Mouse (Mus musculus) hindbrain, embryonic 13.5 days (tissue): ENCODE measurements around the gene Col11a2. TPM values are rescaled to one million over a fixed set of nuclear protein-coding genes. Genes with fewer than 3 reads are reported as not detected.

ENCODE experiments used
- ATAC-seq: fragments of 200-750 bp; cut with Nextera tagmentation; 2 replicates; pipeline ENCODE4 v1.8.0; 2017; ENCODE audit warnings: moderate TSS enrichment; ENCODE audit not compliant: low FRiP score
- H3K27ac ChIP-seq: fragments of 300-500 bp; sonication (generic); 2 replicates; pipeline ENCODE4 v1.5.1; 2015; ENCODE audit warnings: inconsistent platforms, mild to moderate bottlenecking, moderate library complexity
- H3K27me3 ChIP-seq: fragments of 300-500 bp; sonication (generic); 2 replicates; pipeline ENCODE4 v1.6.1; 2015; ENCODE audit warnings: mild to moderate bottlenecking, inconsistent platforms
- H3K36me3 ChIP-seq: fragments of 300-500 bp; sonication (generic); 2 replicates; pipeline ENCODE4 v1.6.1; 2015; ENCODE audit warnings: mild to moderate bottlenecking, inconsistent platforms
- H3K4me1 ChIP-seq: fragments of 300-500 bp; sonication (generic); replicated peaks from 2 replicates; pipeline ENCODE4 v1.6.1; 2015; ENCODE audit warnings: inconsistent platforms
- H3K4me2 ChIP-seq: fragments of 300-500 bp; sonication (generic); 2 replicates; pipeline ENCODE4 v1.6.1; 2015; ENCODE audit warnings: inconsistent platforms, mild to moderate bottlenecking, moderate library complexity
- H3K4me3 ChIP-seq: fragments of 300-500 bp; sonication (generic); 2 replicates; pipeline ENCODE4 v1.5.1; 2015; ENCODE audit warnings: mild to moderate bottlenecking, inconsistent platforms
- H3K9ac ChIP-seq: fragments of 300-500 bp; sonication (generic); 2 replicates; pipeline ENCODE4 v1.6.1; 2015; ENCODE audit warnings: mild to moderate bottlenecking, inconsistent platforms
- H3K9me3 ChIP-seq: fragments of 300-500 bp; sonication (generic); 2 replicates; pipeline ENCODE4 v1.6.1; 2016; ENCODE audit warnings: inconsistent platforms
- WGBS: fragments of 180-500 bp; shearing (Covaris S2); methylation state at CpG from one replicate; pipeline ENCODE4 v1.1.7; 2015; 5-methylcytosine and 5-hydroxymethylcytosine counted together
- polyA plus RNA-seq: library from polyadenylated mRNA; unstranded; fragments of >200 nt; fragmentation: Nextera tagmentation; extraction: Ambion mirVana; gene quantifications from 2 replicates; pipeline ENCODE4 v1.2.1, GENCODE M21; 2015

The Col11a2 gene
- polyA plus RNA-seq, 1 experiment from 2014 or later, result 3.2 TPM

GRCm38 (mm10) chr17:34079002-34079401 is 39.8 kb downstream of the Col11a2 start:
- Histone ChIP-seq H3K36me3 (no peaks in the 10 kb centered on the region), H3K4me2 (no peak overlapping the region), H3K27ac (no peak overlapping the region), H3K9ac (no peak overlapping the region), H3K27me3 (peaks cover 18% of the 10 kb centered on the region), H3K9me3 (no peaks in the 10 kb centered on the region), H3K4me3 (no peak overlapping the region), H3K4me1 (peaks cover 6% of the 10 kb centered on the region)
- WGBS, result 91% methylated on average over 11 of the region's 11 CpGs
- no peak for ATAC-seq

DNA sequence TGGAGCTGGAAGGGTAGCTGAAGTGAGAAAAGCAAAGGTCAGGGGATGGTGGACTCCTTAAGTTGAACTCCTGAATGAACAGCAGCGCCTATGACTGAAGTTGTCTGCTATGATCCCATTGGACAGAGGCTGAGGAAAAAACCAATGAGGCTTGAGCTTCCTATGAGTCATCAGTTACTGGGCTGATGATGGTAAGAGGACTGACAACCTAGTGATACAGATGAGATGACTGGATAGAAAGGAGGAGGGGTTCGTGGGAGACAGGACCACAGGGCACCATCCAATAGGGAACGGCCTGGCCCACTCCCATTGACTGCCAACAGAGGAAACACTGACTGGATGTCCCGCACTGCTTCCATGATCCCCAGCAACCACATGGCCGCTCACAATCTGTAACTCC is 40.4 kb downstream of the Col11a2 start:
- H3K36me3 ChIP-seq, result no peaks in the 10 kb centered on the region
- H3K27ac ChIP-seq, result no peak overlapping the region
- no peak overlapping the region for H3K4me3 ChIP-seq
- H3K4me1 ChIP-seq, result peaks cover 6% of the 10 kb centered on the region
- H3K27me3 ChIP-seq, result peaks cover 18% of the 10 kb centered on the region
- WGBS, result 17% methylated on average over 5 of the region's 5 CpGs
- no peaks in the 10 kb centered on the region for H3K9me3 ChIP-seq
- peak; percentile 75 for ATAC-seq
- H3K4me2 ChIP-seq, result no peak overlapping the region
- no peak overlapping the region for H3K9ac ChIP-seq

- Histone ChIP-seq H3K4me2 (0 out of 2 replicates have a peak overlapping the region, but pooled peaks have one; percentile 13), H3K27me3 (no peaks in the 10 kb centered on the region), H3K4me1 (peaks cover 6% of the 10 kb centered on the region; the same call in 1 of the 2 replicates), H3K27ac (no peak overlapping the region), H3K9me3 (no peaks in the 10 kb centered on the region), H3K4me3 (no peak overlapping the region), H3K9ac (no peak overlapping the region), H3K36me3 (no peaks in the 10 kb centered on the region)
- 2% methylated on average over 8 of the region's 8 CpGs for WGBS
- no peak for ATAC-seq
These were observed 43.9 kb downstream of the Col11a2 start for GRCm38 (mm10) chr17:34083104-34083503.

DNA sequence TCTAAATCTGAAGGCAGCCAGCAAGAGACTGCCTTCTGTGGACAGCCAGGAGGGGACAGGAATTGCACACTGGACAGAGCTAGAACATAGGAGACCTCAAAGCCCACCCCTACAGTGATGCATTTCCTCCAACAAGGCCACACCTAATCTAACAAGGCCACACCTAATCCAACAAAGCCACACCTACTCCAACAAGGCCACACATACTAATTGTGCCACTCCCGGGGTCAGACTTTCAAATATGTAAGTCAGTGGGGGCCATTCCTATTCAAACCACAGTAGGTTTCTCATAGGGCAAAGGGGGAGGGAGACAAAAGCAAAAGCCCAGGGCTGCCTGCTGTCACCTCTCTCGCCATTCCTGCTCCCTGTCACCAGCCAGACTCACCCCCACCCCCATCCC is 48.1 kb downstream of the Col11a2 start:
- Histone ChIP-seq H3K4me1 (peaks cover 6% of the 10 kb centered on the region; the same call in 1 of the 2 replicates), H3K4me2 (no peak overlapping the region), H3K9me3 (no peaks in the 10 kb centered on the region), H3K36me3 (no peaks in the 10 kb centered on the region), H3K9ac (no peak overlapping the region), H3K4me3 (no peak overlapping the region), H3K27ac (no peak overlapping the region), H3K27me3 (no peaks in the 10 kb centered on the region)
- WGBS, result 57% methylated on average over 2 of the region's 2 CpGs
- ATAC-seq, result no peak

- Histone ChIP-seq H3K27ac (no peak overlapping the region), H3K36me3 (no peaks in the 10 kb centered on the region), H3K9ac (no peak overlapping the region), H3K27me3 (no peaks in the 10 kb centered on the region), H3K4me2 (no peak overlapping the region), H3K4me3 (no peak overlapping the region), H3K4me1 (peaks cover 2% of the 10 kb centered on the region; the same call in 1 of the 2 replicates), H3K9me3 (no peaks in the 10 kb centered on the region)
- 88% methylated on average over 11 of the region's 11 CpGs for WGBS
- ATAC-seq, result no peak
These were observed 48.9 kb downstream of the Col11a2 start for GRCm38 (mm10) chr17:34088124-34088523.

DNA sequence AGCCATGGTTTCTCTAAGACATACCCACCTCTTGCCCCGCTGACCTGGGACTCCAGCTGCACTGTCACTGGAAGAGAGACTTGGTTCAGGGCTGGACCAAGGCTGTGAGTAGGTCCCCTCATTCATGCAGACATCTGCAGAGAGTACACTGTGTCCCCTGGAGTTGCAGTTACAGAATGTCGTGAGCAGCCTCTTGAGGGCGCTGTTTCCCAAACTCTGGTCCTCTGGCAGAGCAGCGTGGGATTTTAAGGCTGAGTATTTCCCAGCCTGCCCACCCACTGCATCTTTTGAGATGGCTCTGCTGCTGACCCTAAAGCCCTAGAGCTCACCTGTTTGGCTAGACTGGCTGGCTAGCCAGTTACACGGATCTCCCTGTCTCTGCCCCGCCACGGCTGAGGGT is 51.7 kb downstream of the Col11a2 start:
- ATAC-seq, result no peak
- Histone ChIP-seq H3K27ac (no peak overlapping the region), H3K4me2 (no peak overlapping the region), H3K4me3 (no peak overlapping the region), H3K9me3 (no peaks in the 10 kb centered on the region), H3K4me1 (no peaks in the 10 kb centered on the region), H3K27me3 (no peaks in the 10 kb centered on the region), H3K9ac (no peak overlapping the region), H3K36me3 (no peaks in the 10 kb centered on the region)
- WGBS, result 50% methylated on average over 7 of the region's 7 CpGs

DNA sequence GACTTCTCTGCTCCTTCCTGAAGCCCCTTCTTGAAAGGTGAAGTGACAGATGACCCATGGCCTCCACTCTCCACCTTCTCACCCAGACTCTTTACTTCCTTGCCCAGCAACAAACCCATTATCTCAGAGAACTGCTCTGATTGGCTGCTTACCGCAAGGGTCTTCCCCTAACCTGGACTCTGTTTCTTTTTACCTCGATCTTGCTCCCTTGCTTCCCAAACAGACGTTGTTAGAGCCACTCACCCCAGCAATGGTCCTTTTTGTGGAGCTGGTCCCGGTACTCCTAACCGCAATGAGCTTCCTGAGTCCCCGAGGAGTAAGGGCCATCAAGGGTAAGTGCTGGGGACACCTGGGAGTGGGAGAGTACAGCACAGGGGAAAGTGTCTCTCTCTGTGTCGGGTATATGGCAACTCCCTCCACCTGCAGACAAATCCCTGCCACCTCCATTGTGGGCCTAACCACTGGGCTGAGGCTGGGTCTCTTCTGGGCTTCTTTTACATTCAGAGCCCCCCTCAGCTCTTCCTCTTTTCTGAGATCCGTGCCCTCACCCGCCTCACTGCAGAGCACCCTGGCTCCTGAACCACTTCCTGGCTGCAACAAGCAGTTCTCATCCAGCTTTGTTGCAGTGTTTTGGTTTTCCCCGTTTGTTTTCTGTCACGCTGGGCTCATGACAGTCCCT is 53.1 kb downstream of the Col11a2 start, which contains the start of gene H2-Oa:
Gene H2-Oa (plus strand): TSS at position 144 of the 679 bp plus-strand sequence.
- Histone ChIP-seq H3K4me1 (no peaks in the 10 kb centered on the region), H3K4me2 (no peak within 1 kb of the TSS), H3K9ac (no peak within 1 kb of the TSS), H3K27ac (no peak within 1 kb of the TSS), H3K27me3 (no peaks in the 10 kb centered on the region), H3K4me3 (no peak within 1 kb of the TSS), H3K9me3 (no peaks in the 10 kb centered on the region), H3K36me3 (no peaks in the 10 kb centered on the region)
- 47% methylated on average over 11 of the region's 11 CpGs for WGBS
- ATAC-seq, result no peak

GRCm38 (mm10) chr17:34093199-34093874 is 54.1 kb downstream of the Col11a2 start:
- Histone ChIP-seq H3K27ac (no peak overlapping the region), H3K27me3 (no peaks in the 10 kb centered on the region), H3K4me1 (no peaks in the 10 kb centered on the region), H3K36me3 (no peaks in the 10 kb centered on the region), H3K9ac (no peak overlapping the region), H3K4me3 (no peak overlapping the region), H3K4me2 (no peak overlapping the region), H3K9me3 (no peaks in the 10 kb centered on the region)
- 37% methylated on average over 7 of the region's 7 CpGs for WGBS
- ATAC-seq, result no peak

GRCm38 (mm10) chr17:34094283-34095035 is 55.2 kb downstream of the Col11a2 start:
- no peak overlapping the region for H3K4me3 ChIP-seq
- no peaks in the 10 kb centered on the region for H3K4me1 ChIP-seq
- H3K27ac ChIP-seq, result no peak overlapping the region
- no peak for ATAC-seq
- no peak overlapping the region for H3K4me2 ChIP-seq
- H3K9ac ChIP-seq, result no peak overlapping the region
- H3K36me3 ChIP-seq, result no peaks in the 10 kb centered on the region
- WGBS, result 88% methylated on average over 27 of the region's 27 CpGs
- H3K27me3 ChIP-seq, result no peaks in the 10 kb centered on the region
- H3K9me3 ChIP-seq, result no peaks in the 10 kb centered on the region

DNA sequence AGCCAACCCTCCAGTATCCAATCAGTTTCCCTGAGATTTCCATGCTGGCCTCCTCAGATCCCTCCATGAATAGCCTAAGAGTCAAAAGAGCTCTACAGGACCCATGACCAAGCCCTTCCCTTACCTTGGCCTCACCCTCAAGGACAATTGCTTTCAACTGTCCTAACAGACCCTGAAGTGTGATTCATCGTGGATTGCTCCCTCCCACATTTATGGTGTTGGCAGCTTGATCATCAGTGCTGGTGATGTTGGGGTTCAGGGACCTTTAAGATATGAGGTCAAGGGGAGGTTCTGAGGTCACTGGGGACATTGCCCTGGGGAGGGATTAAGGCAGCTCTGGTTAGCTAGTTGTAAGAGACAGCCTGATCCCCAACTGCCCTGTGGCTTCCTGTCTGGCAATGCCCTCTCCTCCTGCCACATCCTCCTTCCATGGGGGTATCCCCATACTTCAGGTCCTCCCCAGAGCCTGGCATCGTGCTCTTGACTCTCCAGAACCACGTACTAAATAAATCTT is 57.3 kb downstream of the Col11a2 start:
- 79% methylated on average over 3 of the region's 3 CpGs for WGBS

GRCm38 (mm10) chr17:34097272-34097671 is 58.0 kb downstream of the Col11a2 start:
- Histone ChIP-seq H3K9ac (no peak overlapping the region), H3K4me2 (no peak overlapping the region), H3K27ac (no peak overlapping the region), H3K4me1 (peaks cover 9% of the 10 kb centered on the region), H3K27me3 (no peaks in the 10 kb centered on the region; the same call in 1 of the 2 replicates), H3K4me3 (no peak overlapping the region), H3K9me3 (no peaks in the 10 kb centered on the region), H3K36me3 (no peaks in the 10 kb centered on the region)
- WGBS, result 69% methylated on average over 5 of the region's 5 CpGs
- no peak for ATAC-seq

More for the DNA sequence above, 57.3 kb downstream of the Col11a2 start:
- Histone ChIP-seq H3K4me3 (no peak overlapping the region), H3K4me2 (no peak overlapping the region), H3K4me1 (peaks cover 6% of the 10 kb centered on the region), H3K9ac (no peak overlapping the region), H3K27ac (no peak overlapping the region), H3K9me3 (no peaks in the 10 kb centered on the region), H3K27me3 (no peaks in the 10 kb centered on the region; the same call in 1 of the 2 replicates), H3K36me3 (no peaks in the 10 kb centered on the region)
- no peak for ATAC-seq
